Mouse (Mus musculus): ENCODE measurements around the gene Ppp4r2.

GRCm38 (mm10) chr6:100873191-100873590, 39.8 kb downstream of the Ppp4r2 start:
- TF ChIP-seq EP300 (IDR thresholded peaks at IDR 0.05; ENCODE audit: low read depth) (no peak), CTCF (IDR thresholded peaks at IDR 0.05; ENCODE audit: low read depth) (no peak)

Data from liver, embryonic 14.5 days (tissue).